Mouse (Mus musculus) liver, embryonic 14.5 days (tissue): ENCODE measurements at regions not wholly inside any gene's neighbourhood (a gene's known extent, or its start where the extent isn't known, plus 50 kb on each side); places are given as distances from the start of the nearest gene placed in this dataset.

ENCODE experiments used
- CTCF ChIP-seq: IDR thresholded peaks from 2 replicates; pipeline ENCODE4 v1.5.1; 2016; ENCODE audit warnings: antibody characterized with exemption, low read depth, control low read depth
- EP300 ChIP-seq: IDR thresholded peaks from 2 replicates; pipeline ENCODE4 v1.6.1; 2016; ENCODE audit warnings: antibody characterized with exemption, low read depth

- TF ChIP-seq CTCF (no peak), EP300 (no peak)
Measured at GRCm38 (mm10) chr10:84302821-84303520, 137.4 kb downstream of the Nuak1 start.
